Mouse (Mus musculus): ENCODE results near the gene Cmya5. TPM values are rescaled to one million over a fixed set of nuclear protein-coding genes. Genes with fewer than 3 reads are reported as not detected.
A peak's percentile ranks its signal among the peaks of the same experiment; 100 is the strongest.
"Not testable (repeated sequence)": the region's sequence is repeated elsewhere in the genome, so short reads cannot be mapped to it uniquely, and the experiment has no call there.

The Cmya5 gene
- total RNA-seq (2021): 100 to 1,000 TPM; 451 to 467 TPM
- long read RNA-seq, experiment 1, full-length matches to known transcripts: 3 of 80 reads
- long read RNA-seq, experiment 1, partial matches to known transcripts: 66 of 80 reads
- long read RNA-seq, experiment 1, other reads (novel, unspliced or antisense): 11 of 80 reads
- long read RNA-seq, experiment 2, full-length matches to known transcripts: 6 of 140 reads
- long read RNA-seq, experiment 2, partial matches to known transcripts: 121 of 140 reads
- long read RNA-seq, experiment 2, other reads (novel, unspliced or antisense): 13 of 140 reads

DNA sequence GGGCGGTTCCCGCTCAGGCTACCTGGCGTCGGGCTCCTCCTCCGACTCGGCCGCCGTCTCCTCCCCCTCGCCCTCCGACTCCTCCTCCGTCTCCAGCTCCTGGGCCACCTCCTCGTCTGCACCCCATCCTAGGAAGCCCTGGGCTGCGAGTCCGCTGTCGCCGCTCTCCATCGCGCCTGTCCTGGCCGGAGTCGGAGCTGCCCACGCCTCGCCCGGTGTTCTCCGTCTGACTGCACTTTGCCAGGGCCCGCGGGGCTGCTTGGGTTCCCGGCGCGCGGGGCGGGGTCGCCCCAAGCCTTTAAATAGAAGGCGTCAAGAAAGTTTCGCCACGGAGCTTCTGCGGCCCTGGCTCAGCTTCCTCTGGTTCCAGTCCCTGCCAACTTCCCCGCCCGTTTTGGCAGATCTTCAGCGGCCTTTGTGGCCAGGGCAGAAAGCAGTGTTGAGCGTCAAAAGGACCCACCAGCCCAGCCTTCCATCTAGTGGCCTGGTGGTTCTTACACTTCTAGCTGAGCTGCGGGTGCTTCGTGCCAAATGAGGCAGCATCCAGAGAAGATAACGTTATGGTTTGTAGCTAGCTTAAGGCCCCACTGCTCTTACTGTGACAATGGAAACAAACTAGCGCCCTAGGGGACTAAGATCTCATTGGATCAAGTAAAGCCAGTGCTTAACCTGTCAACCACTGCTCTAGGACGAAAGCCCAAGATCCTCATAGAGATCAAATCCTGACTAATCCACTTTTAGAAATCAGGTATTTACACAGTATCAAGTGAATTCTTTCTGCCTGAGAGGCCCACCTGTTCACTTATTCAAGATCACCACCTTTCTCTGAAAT lies at the start of gene Cmya5:
Cmya5 (minus strand) TSS at position 389 of the 832 bp plus-strand sequence.
- peak; percentile 96 for DNase-seq

DNA sequence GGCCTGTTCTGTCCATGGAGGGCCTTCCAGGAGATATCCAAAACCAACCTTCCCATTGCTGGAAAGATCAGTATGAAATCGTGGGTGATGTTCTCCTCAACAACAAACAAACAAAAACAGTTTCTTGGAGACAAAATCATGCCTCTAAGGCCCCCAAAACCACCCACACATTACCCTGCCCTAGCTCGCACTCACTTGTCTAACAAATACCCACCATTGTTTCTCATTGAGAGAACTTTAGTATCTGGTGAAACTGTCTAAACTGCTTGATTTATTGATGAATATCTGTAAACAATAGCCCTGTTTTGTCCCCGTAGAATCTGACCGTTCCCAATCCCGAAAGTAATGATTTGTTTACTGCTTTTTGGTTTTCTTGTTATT lies 48.1 kb upstream of the Cmya5 start:
- DNase-seq: no peak

DNA sequence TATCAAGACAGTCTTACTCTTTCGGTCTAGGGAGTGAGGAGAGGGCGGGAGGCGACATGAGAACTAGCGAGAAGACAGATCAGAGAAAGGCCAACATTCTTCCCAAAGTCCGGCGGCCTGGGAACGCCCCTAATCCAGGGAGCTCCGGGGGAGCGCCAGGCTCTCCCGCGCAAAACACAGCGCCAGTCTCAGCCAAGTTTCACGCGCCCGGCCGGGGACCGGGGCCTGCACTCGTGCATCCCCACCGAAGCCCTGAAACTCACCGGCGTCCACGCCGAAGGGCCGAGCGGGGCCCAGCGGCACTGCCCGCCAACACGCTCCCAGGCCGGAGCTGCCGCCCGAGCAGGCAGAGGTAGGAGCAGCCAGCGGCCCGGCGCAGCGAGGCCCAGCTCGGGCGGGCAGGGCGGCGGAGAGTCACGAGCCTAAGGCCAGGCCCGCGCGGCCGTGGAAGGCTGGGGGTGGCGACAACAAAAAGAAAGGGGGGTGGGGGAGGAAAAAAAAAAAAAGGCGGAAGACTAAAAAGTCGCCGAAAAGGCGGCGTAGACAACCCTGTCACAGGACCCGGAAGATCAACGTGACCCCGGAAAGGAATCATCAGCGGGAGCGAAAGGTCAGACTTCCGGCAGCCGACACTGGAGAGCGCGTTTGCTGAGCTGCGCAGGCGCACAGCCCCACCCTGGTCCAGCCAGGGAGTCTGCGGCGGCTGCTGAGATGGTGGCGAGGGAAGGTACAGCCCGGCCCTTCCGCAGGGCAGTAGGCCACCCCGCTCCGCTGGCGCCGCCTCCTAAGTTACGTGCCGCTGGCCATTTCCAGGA lies 47.5 kb upstream of the Cmya5 start, which contains the start of gene Tent2:
Tent2 (minus strand) TSS at position 555 of the 815 bp plus-strand sequence.
- DNase-seq: peak; percentile 90

DNA sequence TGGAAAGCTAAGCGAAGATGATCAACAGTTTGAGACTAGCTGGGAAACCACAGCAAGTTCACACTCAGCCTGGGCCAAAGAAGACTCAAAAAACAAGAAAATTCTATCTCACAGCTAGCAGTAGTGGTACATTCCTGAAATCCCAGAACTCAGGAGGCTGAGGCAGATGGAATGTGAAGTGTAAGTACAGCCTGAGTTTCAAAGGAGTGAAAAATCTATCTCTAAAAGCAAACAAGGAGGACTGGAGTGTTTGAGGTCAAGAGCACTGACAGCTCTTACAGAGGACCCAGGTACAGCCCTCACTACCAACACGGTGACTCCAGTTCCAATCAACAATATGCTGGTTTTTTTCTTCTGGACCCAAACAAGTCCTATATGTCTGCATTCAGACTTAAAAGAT lies 44.9 kb upstream of the Cmya5 start:
- DNase-seq: no peak

DNA sequence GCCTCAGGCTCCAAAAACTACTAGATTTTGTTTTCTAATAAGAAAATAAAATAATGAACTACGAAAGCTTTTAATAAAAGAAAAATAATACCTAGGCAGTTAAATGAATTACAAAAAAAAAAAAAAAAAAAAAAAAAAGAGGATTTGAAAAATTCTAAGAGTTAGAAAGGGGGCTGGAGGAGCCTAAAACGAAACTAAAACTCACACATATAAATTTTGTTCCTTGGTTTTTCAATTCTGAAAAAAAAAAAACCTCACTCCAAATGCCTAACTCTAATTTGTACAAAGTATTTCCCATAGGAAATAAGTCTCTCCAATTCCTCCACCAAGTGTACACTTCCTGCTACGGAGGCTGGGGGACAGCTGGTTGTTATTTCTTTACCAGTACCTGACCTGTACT lies 44.2 kb upstream of the Cmya5 start:
- no peak for DNase-seq

DNA sequence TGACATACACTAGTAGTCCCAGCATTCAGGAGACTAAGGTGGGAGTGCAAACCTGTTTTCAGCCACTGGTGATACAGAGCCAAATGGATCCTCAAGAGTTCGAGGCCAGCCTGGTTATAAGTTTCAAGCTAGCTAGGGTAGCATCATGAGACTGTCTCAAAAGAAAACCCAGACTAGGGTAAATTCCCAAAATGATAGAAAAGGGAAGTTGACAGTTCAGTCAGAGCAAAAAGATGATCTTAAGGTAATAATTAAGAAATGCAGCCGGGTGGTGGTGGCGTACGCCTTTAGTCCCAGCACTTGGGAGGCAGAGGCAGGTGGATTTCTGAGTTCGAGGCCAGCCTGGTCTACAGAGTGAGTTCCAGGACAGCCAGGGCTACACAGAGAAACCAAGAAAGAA lies 43.3 kb upstream of the Cmya5 start:
- DNase-seq: not testable (repeated sequence)

DNA sequence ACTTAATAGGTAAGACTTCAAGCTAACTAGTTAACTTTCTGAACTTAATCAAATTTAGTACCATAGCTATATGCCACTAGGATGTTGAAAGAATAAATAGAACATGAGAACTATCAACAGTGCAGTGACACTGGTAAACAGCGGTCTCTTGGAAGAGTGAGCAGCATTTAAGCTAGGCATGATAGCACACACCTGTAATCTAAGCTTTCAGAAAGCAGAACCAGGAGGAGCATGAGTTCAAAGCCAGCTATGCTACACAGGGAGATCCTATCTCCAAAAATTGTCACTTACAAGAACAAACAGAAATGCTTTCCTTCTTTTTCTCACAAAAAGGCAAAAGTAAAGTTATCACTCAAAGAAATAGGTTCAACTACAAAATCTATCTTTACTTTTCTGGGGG lies 35.8 kb upstream of the Cmya5 start:
- DNase-seq: no peak

DNA sequence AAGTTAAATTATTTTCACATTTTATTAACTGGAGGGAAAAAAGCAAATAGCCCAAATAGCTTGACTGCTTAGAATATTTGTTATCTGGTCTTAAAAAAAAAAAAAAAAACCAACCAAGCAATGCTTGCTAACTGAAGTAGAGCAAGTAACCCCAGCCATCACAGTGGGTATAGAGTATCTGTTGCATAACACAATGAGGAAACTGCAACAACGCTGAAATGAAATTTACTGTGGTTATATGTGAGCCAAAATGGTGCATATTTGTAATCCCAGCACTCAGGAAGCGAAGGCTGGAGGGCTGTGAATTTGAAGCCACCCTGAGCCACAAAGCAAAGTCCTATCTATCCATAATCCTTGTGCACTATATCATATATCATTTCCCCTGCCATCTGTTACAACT lies 35.0 kb upstream of the Cmya5 start:
- no peak for DNase-seq

DNA sequence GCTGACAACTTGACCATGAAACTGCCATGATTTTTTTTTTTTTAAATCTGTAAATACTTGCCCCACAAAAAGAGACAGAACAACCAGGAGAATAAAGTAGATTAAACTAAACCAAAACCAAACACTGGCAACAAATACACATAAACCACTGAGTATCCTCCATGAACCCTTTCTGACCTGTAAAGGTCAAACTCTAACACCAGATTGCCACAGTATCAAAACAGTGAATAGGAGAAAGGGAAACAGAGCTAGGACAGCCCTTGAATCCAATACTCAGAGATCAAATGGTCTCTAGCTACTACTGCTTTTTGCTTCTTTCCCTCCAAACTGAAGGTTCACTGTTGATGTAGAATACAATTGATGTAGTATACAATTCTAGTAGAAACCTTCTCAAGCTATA lies 33.0 kb upstream of the Cmya5 start:
- DNase-seq: no peak

DNA sequence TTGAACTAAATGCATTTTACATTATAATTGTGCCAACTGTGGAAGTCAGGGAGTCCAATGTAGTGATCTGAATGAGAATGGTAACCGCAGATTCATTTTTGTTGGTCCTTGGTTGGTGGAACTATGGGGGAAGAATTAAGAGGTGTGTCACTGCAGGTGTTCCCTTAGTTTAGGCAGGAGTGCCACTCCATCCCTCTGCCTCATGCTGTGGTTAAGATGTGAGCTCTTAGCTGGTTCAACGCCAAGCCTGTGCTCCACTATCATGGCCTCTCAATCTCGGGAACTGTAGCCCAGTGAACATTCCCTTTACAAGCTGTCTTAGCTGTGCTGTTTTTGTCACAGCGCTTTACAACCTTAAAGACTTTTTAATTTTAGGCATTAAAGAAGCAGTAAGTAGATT lies 18.8 kb upstream of the Cmya5 start:
- DNase-seq: no peak

DNA sequence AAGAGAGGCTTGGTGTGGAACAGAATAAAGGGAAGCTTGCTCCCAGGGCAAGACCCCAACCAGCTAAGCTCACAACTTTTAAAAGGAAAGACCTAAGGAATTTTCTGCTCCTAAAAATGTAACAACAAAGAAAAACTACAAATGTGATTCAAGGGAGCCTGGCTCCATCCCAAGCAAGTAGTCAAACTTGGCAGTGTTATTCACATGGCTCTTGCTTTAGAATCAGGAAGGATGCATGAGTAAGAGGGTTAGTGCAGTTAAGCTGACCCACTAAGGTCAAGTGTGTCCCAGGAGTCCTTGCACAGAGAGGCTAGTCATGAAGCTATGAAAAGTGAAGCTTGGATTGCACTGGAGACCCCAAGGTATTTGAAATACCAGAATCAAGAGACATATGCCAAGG lies 17.9 kb upstream of the Cmya5 start:
- DNase-seq: no peak

DNA sequence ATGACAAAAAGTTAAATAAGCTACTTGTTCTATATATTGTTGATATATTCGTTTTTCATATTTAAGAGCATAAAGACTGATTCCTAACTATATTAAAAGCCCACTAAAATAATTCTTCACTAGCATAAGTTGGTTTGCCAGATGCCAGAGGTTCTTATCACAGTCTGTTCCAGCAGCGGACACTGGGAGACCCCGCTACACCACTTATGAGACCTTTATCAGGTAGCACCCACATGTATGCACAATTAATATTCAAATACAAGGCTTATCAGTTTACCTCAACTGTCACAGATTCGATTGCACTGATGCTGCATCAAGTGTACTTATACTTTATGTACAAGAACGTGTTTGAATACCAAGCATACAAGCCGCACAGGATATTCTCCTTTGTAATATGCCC lies 13.7 kb upstream of the Cmya5 start:
- no peak for DNase-seq

DNA sequence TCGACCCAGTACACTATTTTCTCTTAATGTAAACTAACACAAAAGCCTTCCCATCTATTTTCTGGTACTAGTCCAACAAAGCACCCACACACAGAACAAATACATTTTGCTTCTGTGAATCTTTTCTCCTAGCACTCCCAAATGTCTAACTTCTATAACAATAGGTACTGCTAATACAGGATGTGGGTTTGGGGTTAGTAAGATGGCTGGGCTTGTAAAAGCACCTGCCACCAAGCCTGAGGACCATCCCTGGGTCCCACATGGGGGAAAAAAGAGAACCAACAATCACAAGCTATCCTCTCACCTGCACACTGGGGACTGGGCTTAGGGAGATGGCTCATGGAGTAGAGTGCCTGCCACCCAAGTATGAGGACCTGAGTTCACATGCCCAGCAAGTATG lies 8.8 kb upstream of the Cmya5 start:
- DNase-seq: no peak

DNA sequence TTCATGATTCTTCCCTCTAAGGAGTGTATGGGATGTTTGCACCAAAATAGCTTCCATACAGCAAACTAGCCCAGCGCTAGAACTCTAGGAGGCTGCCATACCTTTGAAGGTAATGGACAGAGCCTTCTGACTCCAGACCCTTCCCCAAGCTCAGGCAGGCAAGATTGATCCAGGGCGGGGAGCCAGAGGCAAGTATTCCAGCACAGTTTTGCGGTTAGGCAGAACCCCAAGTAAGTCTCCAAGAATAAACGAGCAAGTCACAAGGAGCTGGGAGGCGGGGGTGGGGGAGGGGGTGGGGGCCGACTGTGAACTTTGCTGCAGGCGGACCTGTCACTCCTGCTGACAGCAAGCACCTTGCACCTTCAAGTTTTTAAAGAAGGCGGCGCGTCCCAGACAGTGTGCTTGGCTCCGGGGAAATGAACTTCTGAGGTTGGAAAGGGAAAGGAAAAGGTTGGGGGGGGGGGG lies 673 bp downstream of the Cmya5 start:
- peak; percentile 42 for DNase-seq

DNA sequence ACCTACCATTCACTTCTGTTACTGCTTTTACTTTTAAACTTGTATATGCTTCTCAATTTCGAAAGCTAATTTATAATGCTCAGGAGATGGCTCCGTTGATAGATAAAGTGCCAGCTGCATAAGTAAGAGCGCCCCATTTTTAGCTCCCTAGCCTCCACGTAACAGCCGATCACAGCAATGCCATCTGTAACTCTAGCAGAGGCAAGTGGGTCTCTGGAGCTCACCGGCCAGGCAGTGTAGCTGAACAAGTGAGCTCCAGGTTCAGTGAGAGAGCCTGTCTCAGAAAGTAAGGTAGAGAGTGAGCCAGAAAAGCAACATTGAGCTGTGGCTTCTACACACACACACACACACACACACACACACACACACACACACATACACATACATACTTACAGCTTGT lies 3.3 kb downstream of the Cmya5 start:
- no peak for DNase-seq

DNA sequence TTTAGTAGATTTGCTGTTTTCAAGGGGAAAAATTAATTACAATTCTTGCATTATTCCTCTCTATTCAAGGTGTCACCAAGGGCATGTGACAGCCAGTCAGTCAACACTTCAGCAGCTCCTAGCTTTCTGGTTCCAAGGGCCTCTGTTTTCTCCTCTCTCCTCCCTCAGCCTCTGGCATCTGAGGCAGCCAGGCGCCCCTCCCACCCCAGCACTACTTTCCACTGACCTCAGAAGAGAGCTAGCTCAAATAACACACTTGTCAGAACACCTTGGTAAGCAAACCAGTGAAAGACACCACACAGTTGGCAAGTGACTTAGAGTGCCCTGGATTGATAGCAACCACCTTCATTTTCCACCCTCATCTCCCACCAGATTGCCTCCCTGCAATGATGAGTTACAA lies 6.5 kb downstream of the Cmya5 start:
- DNase-seq: peak; percentile 26

DNA sequence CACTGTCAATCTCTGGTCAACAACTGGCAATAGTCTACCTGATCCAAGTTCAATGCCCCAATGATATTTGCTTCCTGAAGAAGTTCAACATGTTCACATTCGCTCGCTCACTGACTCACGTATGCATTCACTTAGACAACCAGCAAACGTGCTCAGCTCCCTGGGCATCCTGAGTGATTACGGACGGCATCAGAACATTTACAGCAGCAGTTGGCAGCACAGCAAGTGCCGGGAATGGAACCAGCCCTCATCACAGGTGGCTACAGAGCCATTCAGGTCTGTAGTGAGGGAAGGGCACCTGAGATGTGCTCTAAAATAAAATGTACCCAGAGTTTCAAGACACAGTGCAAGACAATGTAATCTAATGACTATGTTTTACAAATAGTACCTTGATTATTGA lies 7.4 kb downstream of the Cmya5 start:
- no peak for DNase-seq

DNA sequence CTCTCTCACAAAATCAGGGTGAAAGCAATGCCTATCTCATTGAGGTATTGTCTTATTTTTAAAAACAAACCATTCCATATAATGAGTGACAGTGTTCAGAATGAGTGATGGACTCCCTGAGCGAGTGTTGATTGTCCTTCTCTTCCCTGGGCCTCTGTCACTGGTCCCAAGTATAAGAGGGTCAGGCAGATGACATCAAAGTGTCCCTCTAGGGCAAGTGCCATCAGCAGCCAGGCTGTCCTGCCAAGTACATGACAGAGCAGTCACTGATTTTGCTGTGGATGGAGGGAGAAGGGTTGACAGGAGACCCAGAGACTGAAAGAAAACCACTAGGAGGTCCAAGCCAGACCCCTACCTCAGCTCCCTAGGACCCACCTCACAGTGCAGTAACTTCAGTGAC lies 8.3 kb downstream of the Cmya5 start:
- DNase-seq: no peak

DNA sequence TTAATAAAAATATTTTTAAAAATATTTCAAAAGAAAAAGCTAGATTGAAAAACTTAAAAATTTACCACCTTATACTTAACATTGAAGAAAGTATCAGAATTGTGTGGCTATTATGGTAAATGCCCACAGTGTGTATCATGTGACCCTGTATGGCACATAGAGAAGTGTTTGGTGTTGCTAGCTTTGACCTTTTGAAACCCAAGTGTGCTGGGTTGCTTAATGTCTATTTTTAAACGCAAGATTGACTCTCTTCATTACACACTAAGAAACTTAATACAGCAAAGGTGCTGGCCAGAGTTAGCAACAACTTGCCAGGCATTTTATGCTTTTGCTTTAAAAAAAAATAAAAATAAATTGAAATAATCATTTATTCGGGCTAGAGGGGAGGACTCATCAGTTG lies 9.0 kb downstream of the Cmya5 start:
- no peak for DNase-seq

DNA sequence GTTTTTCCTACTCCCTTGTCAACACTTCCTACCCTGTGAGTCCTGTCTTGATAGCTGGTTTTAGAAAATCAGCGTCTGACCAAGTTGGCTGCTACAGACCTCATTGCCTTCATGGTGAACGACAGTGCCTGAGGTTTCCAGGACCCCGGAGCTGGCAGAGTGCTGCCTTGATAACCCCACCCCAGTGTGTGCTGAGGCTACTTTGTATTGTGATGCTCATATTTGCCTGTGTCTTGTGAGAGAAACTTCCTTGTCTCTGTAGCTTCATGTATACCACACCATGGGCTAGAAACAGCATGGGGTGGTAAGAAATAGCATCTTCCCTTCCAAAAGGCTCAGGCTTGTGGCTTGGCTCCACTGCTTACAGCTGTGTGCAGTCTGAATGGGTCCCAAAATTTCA lies 13.8 kb downstream of the Cmya5 start:
- DNase-seq: no peak

DNA sequence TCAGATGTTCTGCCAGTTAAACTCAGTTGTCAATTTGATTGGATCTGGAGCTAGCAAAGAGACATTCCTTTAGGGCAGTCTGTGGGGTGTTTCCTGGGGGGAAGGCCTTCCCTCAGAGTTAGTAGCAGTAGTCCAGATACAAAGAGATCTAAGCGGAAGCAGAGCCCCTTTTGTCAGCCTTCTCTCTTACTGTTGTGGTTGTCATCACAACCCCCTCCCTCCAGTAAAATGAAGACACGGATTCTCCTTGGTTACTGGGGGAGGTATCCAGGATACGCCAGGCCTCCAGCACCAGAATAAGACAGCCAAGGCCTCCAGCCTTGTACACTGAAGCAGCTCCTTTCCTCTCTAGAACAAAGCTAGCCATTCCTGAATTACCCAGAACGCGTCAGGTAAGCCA lies 15.6 kb downstream of the Cmya5 start:
- DNase-seq: no peak

DNA sequence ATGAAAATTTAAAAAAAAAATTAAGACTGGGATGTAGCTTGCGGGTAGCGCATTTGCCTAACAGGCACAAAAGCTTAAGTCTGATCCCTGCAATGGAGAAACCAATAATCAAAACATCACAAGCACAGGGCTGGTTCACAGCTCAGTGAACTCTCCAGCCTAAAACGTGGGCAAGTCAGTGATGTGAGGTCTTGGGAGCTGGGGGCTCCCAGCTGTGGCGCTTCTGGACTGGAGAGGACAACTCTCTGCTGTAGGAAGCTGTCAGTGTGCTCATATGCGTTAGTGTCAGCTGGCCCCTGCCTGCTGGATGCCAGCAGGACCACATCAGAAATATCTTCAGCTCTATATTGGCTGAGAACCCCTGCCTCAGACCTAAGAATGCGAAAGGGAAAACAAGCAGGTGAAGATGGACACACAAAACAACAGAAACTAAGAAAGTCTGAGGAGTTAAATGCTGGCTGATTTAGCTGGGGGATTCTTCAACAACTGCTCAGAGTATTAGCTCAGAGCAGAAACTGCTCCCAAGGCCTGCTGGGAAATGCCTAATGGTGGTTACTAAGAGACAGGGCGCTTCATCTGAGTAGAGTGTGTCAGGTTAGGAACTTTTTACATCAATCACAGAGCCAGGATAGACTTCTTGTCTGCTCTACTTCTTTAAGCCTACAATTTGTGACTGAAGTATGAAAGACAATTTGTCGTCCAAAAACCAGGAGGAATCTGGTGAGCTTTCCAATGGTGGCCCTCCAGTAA lies 16.2 kb downstream of the Cmya5 start:
- no peak for DNase-seq

All from gastrocnemius, postnatal 10 days (tissue).